Mouse (Mus musculus) MEL (cell line): ENCODE results near the gene Gas7. TPM values are rescaled to one million over a fixed set of nuclear protein-coding genes. Genes with fewer than 3 reads are reported as not detected.

Source experiments
- DNase-seq: peaks from one replicate; pipeline ENCODE4 v3.0.0; 2011; ENCODE audit warnings: low read depth, low spot score
- H3K27ac ChIP-seq: 2 replicates; pipeline ENCODE4 v1.5.1; 2012; ENCODE audit warnings: low read depth, mild to moderate bottlenecking, control low read depth, low read length, moderate library complexity; ENCODE audit not compliant: control insufficient read depth
- H3K27me3 ChIP-seq, 2 experiments: fragments of 150-350 bp in 1 of 2; sonication (generic) in 1 of 2; 2 replicates each; pipeline ENCODE4 v1.6.1; 2012; ENCODE audit warnings: low read length in 2 of 2, mild to moderate bottlenecking in 2 of 2, improper control_type of control experiment in 1 of 2, moderate library complexity in 1 of 2; ENCODE audit not compliant: insufficient read depth in 2 of 2, control insufficient read depth in 1 of 2
- H3K36me3 ChIP-seq, 2 experiments: 2 replicates each; pipeline ENCODE4 v1.6.1; 2012 to 2014; ENCODE audit warnings: low read length in 2 of 2, improper control_type of control experiment in 1 of 2, inconsistent platforms in 1 of 2, mild to moderate bottlenecking in 1 of 2; ENCODE audit not compliant: insufficient read depth in 2 of 2, control insufficient read depth in 1 of 2
- H3K4me1 ChIP-seq, 2 experiments: fragments of 150-350 bp in 1 of 2; sonication (generic) in 1 of 2; 2 replicates each; pipeline ENCODE4 v1.6.1; 2012; ENCODE audit warnings: low read length in 2 of 2, improper control_type of control experiment in 1 of 2, mild to moderate bottlenecking in 1 of 2; ENCODE audit not compliant: insufficient read depth in 2 of 2, control insufficient read depth in 1 of 2
- H3K4me3 ChIP-seq, 2 experiments: fragments of 150-350 bp in 1 of 2; sonication (generic) in 1 of 2; 2 replicates each; pipeline ENCODE4 v1.5.1; 2012; ENCODE audit warnings: low read depth in 2 of 2, low read length in 2 of 2, mild to moderate bottlenecking in 2 of 2, moderate library complexity in 2 of 2, control low read depth in 1 of 2, improper control_type of control experiment in 1 of 2; ENCODE audit not compliant: control insufficient read depth in 1 of 2, insufficient read depth in 1 of 2
- H3K79me2 ChIP-seq: 2 replicates; pipeline ENCODE4 v1.6.1; 2012; ENCODE audit warnings: mild to moderate bottlenecking, low read length, moderate library complexity; ENCODE audit not compliant: control insufficient read depth, poor library complexity, insufficient read depth
- H3K9ac ChIP-seq: 2 replicates; pipeline ENCODE4 v1.6.1; 2012; ENCODE audit warnings: low read depth, mild to moderate bottlenecking, control low read depth, low read length, moderate library complexity; ENCODE audit not compliant: control insufficient read depth, poor library complexity, severe bottlenecking
- H3K9me3 ChIP-seq: fragments of 150-350 bp; sonication (generic); replicated peaks from 2 replicates; pipeline ENCODE4 v1.6.1; 2012; ENCODE audit warnings: mild to moderate bottlenecking, low read length, improper control_type of control experiment, moderate library complexity; ENCODE audit not compliant: insufficient read depth
- CHD1 ChIP-seq: IDR thresholded peaks from 2 replicates; pipeline ENCODE4 v1.6.1; 2012; ENCODE audit warnings: low read depth, mild to moderate bottlenecking, inconsistent platforms, low read length, improper control_type of control experiment
- ETS1 ChIP-seq: IDR thresholded peaks from 2 replicates; pipeline ENCODE4 v1.6.1; 2012; ENCODE audit warnings: low read depth, mild to moderate bottlenecking, inconsistent platforms, low read length, improper control_type of control experiment, moderate library complexity
- GABPA ChIP-seq: IDR thresholded peaks from 2 replicates; pipeline ENCODE4 v1.6.1; 2012; ENCODE audit warnings: low read depth, mild to moderate bottlenecking, inconsistent platforms, low read length, improper control_type of control experiment, moderate library complexity
- GATA1 ChIP-seq: IDR thresholded peaks from 2 replicates; pipeline ENCODE4 v1.6.1; 2011; ENCODE audit warnings: low read depth, low read length, improper control_type of control experiment
- JUND ChIP-seq: IDR thresholded peaks from 2 replicates; pipeline ENCODE4 v1.6.1; 2011; ENCODE audit warnings: low read depth, mild to moderate bottlenecking, improper control_type of control experiment, low read length
- KAT2A ChIP-seq: conservative IDR thresholded peaks from 2 replicates; pipeline ENCODE4 v1.6.1; 2012; ENCODE audit warnings: low read depth, low read length, improper control_type of control experiment, inconsistent platforms
- MAFK ChIP-seq: IDR thresholded peaks from 2 replicates; pipeline ENCODE4 v1.6.1; 2011; ENCODE audit warnings: low read depth, mild to moderate bottlenecking, low read length, improper control_type of control experiment, borderline replicate concordance
- MAX ChIP-seq: IDR thresholded peaks from 2 replicates; pipeline ENCODE4 v1.6.1; 2011; ENCODE audit warnings: low read length, improper control_type of control experiment
- MAZ ChIP-seq: IDR thresholded peaks from 2 replicates; pipeline ENCODE4 v1.6.1; 2012; ENCODE audit warnings: low read depth, mild to moderate bottlenecking, inconsistent platforms, low read length, improper control_type of control experiment
- NELFE ChIP-seq: IDR thresholded peaks from 2 replicates; pipeline ENCODE4 v1.6.1; 2011; ENCODE audit warnings: low read depth, low read length, improper control_type of control experiment
- NRF1 ChIP-seq: IDR thresholded peaks from 2 replicates; pipeline ENCODE4 v1.6.1; 2014; ENCODE audit warnings: low read depth, mild to moderate bottlenecking, inconsistent platforms, low read length, improper control_type of control experiment, moderate library complexity; ENCODE audit not compliant: poor library complexity, insufficient read depth, severe bottlenecking
- POLR2A ChIP-seq, 2 experiments: IDR thresholded peaks; 2 replicates each; pipeline ENCODE4 v1.6.1; 2011 to 2012; ENCODE audit warnings: low read length in 2 of 2, mild to moderate bottlenecking in 2 of 2, control low read depth in 1 of 2, improper control_type of control experiment in 1 of 2, low read depth in 1 of 2, moderate library complexity in 1 of 2; ENCODE audit not compliant: control insufficient read depth in 1 of 2, insufficient read depth in 1 of 2, poor library complexity in 1 of 2
- POLR2AphosphoS2 ChIP-seq: IDR thresholded peaks from 2 replicates; pipeline ENCODE4 v1.6.1; 2011; ENCODE audit warnings: low read length, improper control_type of control experiment
- POLR2AphosphoS5 ChIP-seq: IDR thresholded peaks from 2 replicates; pipeline ENCODE4 v1.6.1; 2012; ENCODE audit warnings: low read depth, borderline replicate concordance, mild to moderate bottlenecking, inconsistent platforms, low read length, moderate library complexity, mixed read lengths
- RAD21 ChIP-seq: IDR thresholded peaks from 2 replicates; pipeline ENCODE4 v1.6.1; 2011; ENCODE audit warnings: mild to moderate bottlenecking, low read depth, low read length, improper control_type of control experiment
- RCOR1 ChIP-seq: IDR thresholded peaks from 2 replicates; pipeline ENCODE4 v1.6.1; 2012; ENCODE audit warnings: low read depth, mild to moderate bottlenecking, inconsistent platforms, low read length, improper control_type of control experiment
- SMC3 ChIP-seq: IDR thresholded peaks from 2 replicates; pipeline ENCODE4 v1.6.1; 2011; ENCODE audit warnings: low read depth, low read length, improper control_type of control experiment
- TBP ChIP-seq: IDR thresholded peaks from 2 replicates; pipeline ENCODE4 v1.8.0; 2011; ENCODE audit warnings: low read depth, low read length, improper control_type of control experiment
- polyA plus RNA-seq, 2 experiments: library from polyadenylated mRNA; stranded (reverse) in 1 of 2; unstranded in 1 of 2; fragments of >175 nt in 1 of 2; fragments of >200 nt in 1 of 2; gene quantifications; 2 replicates each; pipeline versions ENCODE4 v1.2.1 to v1.2.4; 2012; ENCODE audit warnings: low replicate concordance in 2 of 2, low read depth in 1 of 2; ENCODE audit not compliant: insufficient read length in 2 of 2, insufficient read depth in 1 of 2, missing spikeins in 1 of 2
- total RNA-seq: library from RNA; depleted of rRNA; stranded (reverse); fragments of 300-350 nt; gene quantifications from 2 replicates; pipeline ENCODE4 v1.2.3, GENCODE M21; 2012

Gas7 gene
- total and polyA plus RNA-seq, 3 experiments = 0.04 TPM; not detected in 2

- H3K9ac ChIP-seq = no peak overlapping the region
- no peak for TF ChIP-seq SMC3
- no peak for TF ChIP-seq JUND
- TF ChIP-seq POLR2AphosphoS5 = no peak
- no peak for TF ChIP-seq KAT2A
- H3K27me3 ChIP-seq = no peaks in the 10 kb centered on the region
- H3K4me3 ChIP-seq = no peak overlapping the region
- DNase-seq = no peak
- H3K27ac ChIP-seq = no peak overlapping the region
- H3K36me3 ChIP-seq = no peaks in the 10 kb centered on the region
- no peaks in the 10 kb centered on the region for H3K79me2 ChIP-seq
- H3K9me3 ChIP-seq = no peaks in the 10 kb centered on the region
- no peaks in the 10 kb centered on the region for H3K4me1 ChIP-seq
Measured at GRCm38 (mm10) chr11:67664261-67664660, 209.0 kb downstream of the Gas7 start.

DNA sequence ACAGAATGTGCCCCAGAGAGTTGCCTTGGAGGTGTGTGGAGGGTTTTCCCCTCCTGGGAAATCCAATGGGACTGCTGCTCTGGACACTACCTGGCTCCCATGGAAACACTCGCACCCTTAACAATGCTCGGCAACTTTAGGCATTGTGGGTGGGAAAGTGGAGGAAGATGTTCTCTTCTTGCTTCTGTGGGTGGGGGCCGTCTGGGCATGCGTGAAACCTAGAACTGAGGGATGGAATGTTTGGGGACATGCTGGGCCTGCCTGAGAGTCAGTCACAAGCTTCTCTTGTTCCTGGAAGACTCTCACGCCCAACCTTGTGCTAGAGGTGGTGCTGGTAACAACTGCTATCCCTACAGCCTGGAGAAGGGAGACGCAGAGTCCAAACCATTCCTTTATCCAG lies 209.7 kb downstream of the Gas7 start:
- H3K9me3 ChIP-seq = no peaks in the 10 kb centered on the region
- H3K27ac ChIP-seq = no peak overlapping the region
- H3K79me2 ChIP-seq = no peaks in the 10 kb centered on the region
- no peak overlapping the region for H3K4me3 ChIP-seq
- no peak for TF ChIP-seq RAD21
- TF ChIP-seq GATA1 = no peak
- TF ChIP-seq POLR2AphosphoS2 = no peak
- TF ChIP-seq NRF1 = no peak
- TF ChIP-seq CHD1 = no peak
- no peak for TF ChIP-seq ETS1
- no peak for TF ChIP-seq MAX
- DNase-seq = no peak
- H3K36me3 ChIP-seq = no peaks in the 10 kb centered on the region
- H3K4me1 ChIP-seq = no peaks in the 10 kb centered on the region
- H3K27me3 ChIP-seq = no peaks in the 10 kb centered on the region
- H3K9ac ChIP-seq = no peak overlapping the region

DNA sequence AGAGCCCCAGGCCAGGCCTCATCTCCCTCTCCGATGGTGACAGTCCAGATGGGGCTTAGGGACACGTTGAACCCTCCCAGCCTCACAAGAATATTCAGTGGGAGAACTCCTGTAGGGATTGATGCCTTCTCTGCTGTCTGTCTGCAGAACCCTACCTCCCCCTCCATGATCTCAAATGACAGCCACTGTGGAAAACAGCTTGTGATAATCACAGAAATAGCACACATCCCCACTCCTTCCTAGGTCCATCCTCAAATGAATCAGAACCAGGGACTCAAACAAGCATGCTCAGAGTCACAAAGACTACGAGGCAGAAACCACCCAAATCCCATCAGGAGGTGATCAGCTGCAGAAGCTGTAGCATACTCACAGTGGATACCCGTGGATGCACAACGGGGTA lies 210.9 kb downstream of the Gas7 start:
- no peak for DNase-seq
- Histone ChIP-seq H3K36me3 (no peaks in the 10 kb centered on the region), H3K9ac (no peak overlapping the region), H3K4me3 (no peak overlapping the region), H3K79me2 (no peaks in the 10 kb centered on the region), H3K9me3 (no peaks in the 10 kb centered on the region), H3K27ac (no peak overlapping the region), H3K27me3 (no peaks in the 10 kb centered on the region), H3K4me1 (no peaks in the 10 kb centered on the region)
- TF ChIP-seq ETS1 (no peak), MAZ (no peak), TBP (no peak), MAFK (no peak), POLR2AphosphoS5 (no peak), GABPA (no peak), RAD21 (no peak), KAT2A (no peak), NELFE (no peak), JUND (no peak), POLR2AphosphoS2 (no peak), MAX (no peak), RCOR1 (no peak), POLR2A (IDR thresholded peaks at IDR 0.05; ENCODE audit: control insufficient read depth in 1 of 2, insufficient read depth in 1 of 2, low read depth in 1 of 2, low read length in 2 of 2, poor library complexity in 1 of 2) (no peak)
